Mouse (Mus musculus): ENCODE results near the gene Akap10. TPM values are rescaled to one million over a fixed set of nuclear protein-coding genes. Genes with fewer than 3 reads are reported as not detected.
A peak's percentile ranks its signal among the peaks of the same experiment; 100 is the strongest.

Gene Akap10
- polyA plus RNA-seq, 1 experiment from 2014 or later = 7.7 TPM

GRCm38 (mm10) chr11:61919702-61920101, 10.3 kb downstream of the Akap10 start:
- Histone ChIP-seq H3K9ac (ENCODE audit: low read depth, low read length) (no peak overlapping the region), H3K4me2 (ENCODE audit: low read depth, low read length) (no peak overlapping the region), H3K4me1 (ENCODE audit: control insufficient read depth, low read depth, low read length) (no peaks in the 10 kb centered on the region), H3K27me3 (ENCODE audit: control insufficient read depth, insufficient read depth, low read depth, low read length) (no peaks in the 10 kb centered on the region), H3K9me3 (replicated peaks; ENCODE audit: control insufficient read depth, low read length) (no peaks in the 10 kb centered on the region), H3K27ac (ENCODE audit: low read length) (no peak overlapping the region), H3K4me3 (ENCODE audit: low read depth, low read length) (no peak overlapping the region), H3K36me3 (ENCODE audit: control insufficient read depth, insufficient read depth) (peaks cover 16% of the 10 kb centered on the region)
- 91% methylated on average over 3 of the region's 3 CpGs for WGBS (ENCODE audit: insufficient replicate concordance)
- no peak for ATAC-seq (ENCODE audit: low read depth)

GRCm38 (mm10) chr11:61908315-61908714, 21.7 kb downstream of the Akap10 start:
- Histone ChIP-seq H3K9me3 (replicated peaks; ENCODE audit: control insufficient read depth, low read length) (no peaks in the 10 kb centered on the region), H3K9ac (ENCODE audit: low read depth, low read length) (no peak overlapping the region), H3K4me2 (ENCODE audit: low read depth, low read length) (no peak overlapping the region), H3K27me3 (ENCODE audit: control insufficient read depth, insufficient read depth, low read depth, low read length) (no peaks in the 10 kb centered on the region), H3K27ac (ENCODE audit: low read length) (no peak overlapping the region), H3K4me3 (ENCODE audit: low read depth, low read length) (no peak overlapping the region), H3K36me3 (ENCODE audit: control insufficient read depth, insufficient read depth) (peaks cover 17% of the 10 kb centered on the region), H3K4me1 (ENCODE audit: control insufficient read depth, low read depth, low read length) (no peaks in the 10 kb centered on the region)
- no peak for ATAC-seq (ENCODE audit: low read depth)

GRCm38 (mm10) chr11:61882183-61882582, 47.9 kb downstream of the Akap10 start:
- Histone ChIP-seq H3K27me3 (ENCODE audit: control insufficient read depth, insufficient read depth, low read depth, low read length) (no peaks in the 10 kb centered on the region), H3K9ac (ENCODE audit: low read depth, low read length) (no peak overlapping the region), H3K4me1 (ENCODE audit: control insufficient read depth, low read depth, low read length) (no peaks in the 10 kb centered on the region), H3K27ac (ENCODE audit: low read length) (no peak overlapping the region), H3K9me3 (replicated peaks; ENCODE audit: control insufficient read depth, low read length) (no peaks in the 10 kb centered on the region), H3K36me3 (ENCODE audit: control insufficient read depth, insufficient read depth) (peaks cover 20% of the 10 kb centered on the region), H3K4me2 (ENCODE audit: low read depth, low read length) (no peak overlapping the region), H3K4me3 (ENCODE audit: low read depth, low read length) (no peak overlapping the region)
- ATAC-seq (ENCODE audit: low read depth) = no peak
- 74% methylated on average over 5 of the region's 5 CpGs for WGBS (ENCODE audit: insufficient replicate concordance)

- Histone ChIP-seq H3K27me3 (ENCODE audit: control insufficient read depth, insufficient read depth, low read depth, low read length) (no peaks in the 10 kb centered on the region), H3K9ac (ENCODE audit: low read depth, low read length) (no peak overlapping the region), H3K4me2 (ENCODE audit: low read depth, low read length) (no peak overlapping the region), H3K4me3 (ENCODE audit: low read depth, low read length) (no peak overlapping the region), H3K36me3 (ENCODE audit: control insufficient read depth, insufficient read depth) (peaks cover 27% of the 10 kb centered on the region), H3K9me3 (replicated peaks; ENCODE audit: control insufficient read depth, low read length) (no peaks in the 10 kb centered on the region), H3K27ac (ENCODE audit: low read length) (no peak overlapping the region), H3K4me1 (ENCODE audit: control insufficient read depth, low read depth, low read length) (no peaks in the 10 kb centered on the region)
- ATAC-seq (ENCODE audit: low read depth) = no peak
These were observed 50.1 kb downstream of the Akap10 start for GRCm38 (mm10) chr11:61879921-61880320.

GRCm38 (mm10) chr11:61871881-61872280, 58.2 kb downstream of the Akap10 start:
- peaks cover 27% of the 10 kb centered on the region for H3K36me3 ChIP-seq (ENCODE audit: control insufficient read depth, insufficient read depth)
- no peak for ATAC-seq (ENCODE audit: low read depth)
- no peak overlapping the region for H3K4me2 ChIP-seq (ENCODE audit: low read depth, low read length)
- H3K4me1 ChIP-seq (ENCODE audit: control insufficient read depth, low read depth, low read length) = no peaks in the 10 kb centered on the region
- H3K27ac ChIP-seq (ENCODE audit: low read length) = no peak overlapping the region
- 86% methylated on average over 5 of the region's 5 CpGs for WGBS (ENCODE audit: insufficient replicate concordance)
- H3K9me3 ChIP-seq (replicated peaks; ENCODE audit: control insufficient read depth, low read length) = no peaks in the 10 kb centered on the region
- no peaks in the 10 kb centered on the region for H3K27me3 ChIP-seq (ENCODE audit: control insufficient read depth, insufficient read depth, low read depth, low read length)
- no peak overlapping the region for H3K4me3 ChIP-seq (ENCODE audit: low read depth, low read length)
- no peak overlapping the region for H3K9ac ChIP-seq (ENCODE audit: low read depth, low read length)

GRCm38 (mm10) chr11:61866856-61867255, 63.2 kb downstream of the Akap10 start:
- H3K4me3 ChIP-seq (ENCODE audit: low read depth, low read length) = no peak overlapping the region
- H3K4me1 ChIP-seq (ENCODE audit: control insufficient read depth, low read depth, low read length) = peaks cover 3% of the 10 kb centered on the region
- no peaks in the 10 kb centered on the region for H3K9me3 ChIP-seq (replicated peaks; ENCODE audit: control insufficient read depth, low read length)
- H3K9ac ChIP-seq (ENCODE audit: low read depth, low read length) = no peak overlapping the region
- no peak for ATAC-seq (ENCODE audit: low read depth)
- H3K4me2 ChIP-seq (ENCODE audit: low read depth, low read length) = no peak overlapping the region
- H3K27me3 ChIP-seq (ENCODE audit: control insufficient read depth, insufficient read depth, low read depth, low read length) = no peaks in the 10 kb centered on the region
- H3K36me3 ChIP-seq (ENCODE audit: control insufficient read depth, insufficient read depth) = peaks cover under 1% of the 10 kb centered on the region
- no peak overlapping the region for H3K27ac ChIP-seq (ENCODE audit: low read length)

GRCm38 (mm10) chr11:61861781-61862547, 68.1 kb downstream of the Akap10 start:
- 46% methylated on average over 6 of the region's 6 CpGs for WGBS (ENCODE audit: insufficient replicate concordance)
- Histone ChIP-seq H3K9me3 (replicated peaks; ENCODE audit: control insufficient read depth, low read length) (no peaks in the 10 kb centered on the region), H3K4me1 (ENCODE audit: control insufficient read depth, low read depth, low read length) (peaks cover 3% of the 10 kb centered on the region), H3K27ac (ENCODE audit: low read length) (peak overlapping the region; percentile 19; the same call in 1 of the 2 replicates), H3K4me2 (ENCODE audit: low read depth, low read length) (no peak overlapping the region), H3K9ac (ENCODE audit: low read depth, low read length) (no peak overlapping the region), H3K36me3 (ENCODE audit: control insufficient read depth, insufficient read depth) (no peaks in the 10 kb centered on the region), H3K27me3 (ENCODE audit: control insufficient read depth, insufficient read depth, low read depth, low read length) (no peaks in the 10 kb centered on the region), H3K4me3 (ENCODE audit: low read depth, low read length) (no peak overlapping the region)
- ATAC-seq (ENCODE audit: low read depth) = no peak

GRCm38 (mm10) chr11:61859316-61859715, 70.7 kb downstream of the Akap10 start:
- Histone ChIP-seq H3K4me3 (ENCODE audit: low read depth, low read length) (no peak overlapping the region), H3K27ac (ENCODE audit: low read length) (no peak overlapping the region), H3K27me3 (ENCODE audit: control insufficient read depth, insufficient read depth, low read depth, low read length) (no peaks in the 10 kb centered on the region), H3K4me2 (ENCODE audit: low read depth, low read length) (no peak overlapping the region), H3K9me3 (replicated peaks; ENCODE audit: control insufficient read depth, low read length) (no peaks in the 10 kb centered on the region), H3K4me1 (ENCODE audit: control insufficient read depth, low read depth, low read length) (peaks cover 7% of the 10 kb centered on the region), H3K9ac (ENCODE audit: low read depth, low read length) (no peak overlapping the region), H3K36me3 (ENCODE audit: control insufficient read depth, insufficient read depth) (no peaks in the 10 kb centered on the region)
- no peak for ATAC-seq (ENCODE audit: low read depth)
- WGBS (ENCODE audit: insufficient replicate concordance) = 45% methylated on average over 1 of the region's 1 CpGs

GRCm38 (mm10) chr11:61855539-61855938, 74.5 kb downstream of the Akap10 start:
- Histone ChIP-seq H3K27me3 (ENCODE audit: control insufficient read depth, insufficient read depth, low read depth, low read length) (no peaks in the 10 kb centered on the region), H3K4me1 (ENCODE audit: control insufficient read depth, low read depth, low read length) (peaks cover 3% of the 10 kb centered on the region), H3K9ac (ENCODE audit: low read depth, low read length) (no peak overlapping the region; the same call in 1 of the 2 replicates), H3K4me3 (ENCODE audit: low read depth, low read length) (peak overlapping the region; percentile 77), H3K27ac (ENCODE audit: low read length) (no peak overlapping the region), H3K36me3 (ENCODE audit: control insufficient read depth, insufficient read depth) (no peaks in the 10 kb centered on the region), H3K4me2 (ENCODE audit: low read depth, low read length) (peak overlapping the region; percentile 86), H3K9me3 (replicated peaks; ENCODE audit: control insufficient read depth, low read length) (no peaks in the 10 kb centered on the region)
- no peak for ATAC-seq (ENCODE audit: low read depth)
- WGBS (ENCODE audit: insufficient replicate concordance) = 40% methylated on average over 6 of the region's 6 CpGs
